Mouse (Mus musculus) kidney, embryonic 14.5 days (tissue): Measurements from ENCODE around the gene Fhl3. TPM values are rescaled to one million over a fixed set of nuclear protein-coding genes. Genes with fewer than 3 reads are reported as not detected.

ENCODE experiments used
- ATAC-seq: fragments of 200-750 bp; cut with Nextera tagmentation; 2 replicates; pipeline ENCODE4 v1.8.0; 2017; ENCODE audit warnings: moderate number of reproducible peaks, mild to moderate bottlenecking, moderate TSS enrichment, moderate library complexity; ENCODE audit not compliant: low FRiP score, low TSS enrichment
- H3K27ac ChIP-seq: fragments of 300-500 bp; sonication (generic); 2 replicates; pipeline ENCODE4 v1.5.1; 2014; ENCODE audit warnings: low read depth, mild to moderate bottlenecking, low read length, moderate library complexity, mixed read lengths
- H3K27me3 ChIP-seq: fragments of 300-500 bp; sonication (generic); 2 replicates; pipeline ENCODE4 v1.6.1; 2014; ENCODE audit warnings: mild to moderate bottlenecking, low read length; ENCODE audit not compliant: control insufficient read depth, insufficient read depth
- H3K36me3 ChIP-seq: fragments of 300-500 bp; sonication (generic); 2 replicates; pipeline ENCODE4 v1.6.1; 2014; ENCODE audit warnings: low read length, mixed read lengths; ENCODE audit not compliant: control insufficient read depth, insufficient read depth
- H3K4me1 ChIP-seq: fragments of 300-500 bp; sonication (generic); 2 replicates; pipeline ENCODE4 v1.6.1; 2014; ENCODE audit warnings: low read length, mixed read lengths; ENCODE audit not compliant: control insufficient read depth, insufficient read depth
- H3K4me2 ChIP-seq: fragments of 300-500 bp; sonication (generic); replicated peaks from 2 replicates; pipeline ENCODE4 v1.6.1; 2014; ENCODE audit warnings: low read depth, mild to moderate bottlenecking, low read length
- H3K4me3 ChIP-seq: fragments of 300-500 bp; sonication (generic); 2 replicates; pipeline ENCODE4 v1.5.1; 2014; ENCODE audit warnings: mild to moderate bottlenecking, low read length
- H3K9ac ChIP-seq: fragments of 300-500 bp; sonication (generic); 2 replicates; pipeline ENCODE4 v1.6.1; 2014; ENCODE audit warnings: low read depth, mild to moderate bottlenecking, low read length, moderate library complexity
- H3K9me3 ChIP-seq: fragments of 300-500 bp; sonication (generic); 2 replicates; pipeline ENCODE4 v1.6.1; 2016; ENCODE audit warnings: low read length; ENCODE audit not compliant: control insufficient read depth
- WGBS: fragments of 180-500 bp; shearing (Covaris S2); extraction: QIAGEN DNeasy Blood & Tissue Kit; methylation state at CpG from one replicate; pipeline ENCODE4 v1.1.7; 2014; 5-methylcytosine and 5-hydroxymethylcytosine counted together
- polyA plus RNA-seq: library from polyadenylated mRNA; unstranded; fragments of >200 nt; fragmentation: Nextera tagmentation; extraction: Ambion mirVana; gene quantifications from 2 replicates; pipeline ENCODE4 v1.2.1, GENCODE M21; 2014

Gene Fhl3
- polyA plus RNA-seq, 1 experiment from 2014 or later, result 9.5 TPM

DNA sequence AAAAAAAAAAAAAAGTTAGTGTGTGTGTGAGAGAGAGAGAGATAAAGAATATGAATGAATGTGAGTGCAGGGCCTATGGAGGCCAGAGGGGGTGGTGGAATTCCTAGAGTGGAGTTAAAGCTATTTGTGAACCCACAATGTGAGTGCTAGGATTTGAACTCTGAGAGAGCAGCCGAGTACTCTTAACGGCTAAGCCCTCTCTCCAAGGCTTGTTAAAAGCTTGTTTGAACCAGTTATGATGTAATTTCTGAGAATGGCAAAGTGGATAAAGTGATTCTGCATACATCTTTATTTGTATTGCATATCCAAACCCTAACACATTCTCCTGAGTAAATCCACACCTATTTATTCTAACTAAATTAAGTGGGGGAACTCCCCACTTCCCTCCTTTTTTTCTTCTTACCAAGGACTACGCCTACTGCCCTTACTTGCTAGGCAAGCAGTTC, 8.1 kb upstream of the Fhl3 start:
- Histone ChIP-seq H3K27ac (no peak overlapping the region), H3K9me3 (no peaks in the 10 kb centered on the region), H3K9ac (peak overlapping the region; percentile 94), H3K4me1 (peaks cover 12% of the 10 kb centered on the region), H3K36me3 (peaks cover 3% of the 10 kb centered on the region; the same call in 1 of the 2 replicates), H3K27me3 (no peaks in the 10 kb centered on the region), H3K4me2 (peak overlapping the region; percentile 76), H3K4me3 (peak overlapping the region; percentile 96)
- no peak for ATAC-seq
- WGBS, result 81% methylated on average over 3 of the region's 3 CpGs

DNA sequence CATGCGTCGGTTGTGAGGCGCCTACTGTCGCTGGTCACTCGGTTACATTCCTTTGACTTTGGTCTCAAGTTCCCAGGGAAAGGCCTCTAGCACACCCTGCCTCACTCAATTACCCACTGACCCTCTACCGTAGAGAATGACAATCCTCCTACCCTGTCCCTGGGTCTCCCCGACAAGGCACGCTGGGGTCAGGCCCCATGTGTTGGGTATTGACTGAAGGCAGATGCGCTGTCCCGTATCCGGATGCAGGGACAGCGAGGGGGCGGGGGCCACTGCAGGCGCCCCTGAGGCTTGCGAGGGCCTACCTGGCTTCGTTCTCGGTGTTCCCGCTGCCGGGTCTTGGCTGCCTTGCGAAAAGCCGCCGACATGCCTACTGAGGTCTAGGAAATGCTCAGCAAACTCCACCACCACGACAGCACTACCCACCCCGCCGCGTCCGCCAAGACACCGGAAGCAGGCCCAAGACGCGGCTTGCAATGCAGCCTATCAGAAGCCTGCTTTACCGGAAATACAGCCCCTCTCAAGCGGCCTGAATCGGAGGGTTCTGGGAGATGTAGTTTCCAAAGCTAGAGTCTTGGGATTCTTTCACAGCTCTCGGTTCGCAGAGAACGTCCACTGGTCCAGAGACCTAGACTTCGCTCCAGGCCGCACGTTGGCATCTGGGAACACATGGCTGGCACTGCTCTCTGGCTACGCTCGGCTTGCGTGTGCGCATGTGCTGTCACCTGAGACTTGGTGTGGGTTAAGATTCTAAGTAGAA, 7.2 kb upstream of the Fhl3 start, which contains the start of gene Utp11:
TSS of gene Utp11 (minus strand) at position 466 of the 760 bp plus-strand sequence.
- Histone ChIP-seq H3K9ac (peak within 1 kb of the TSS; percentile 94), H3K36me3 (no peaks in the 10 kb centered on the region; the same call in 1 of the 2 replicates), H3K4me3 (peak within 1 kb of the TSS; percentile 96), H3K4me2 (peak within 1 kb of the TSS; percentile 76), H3K4me1 (peaks cover 12% of the 10 kb centered on the region), H3K27me3 (no peaks in the 10 kb centered on the region), H3K9me3 (no peaks in the 10 kb centered on the region), H3K27ac (no peak within 1 kb of the TSS)
- WGBS, result under 1% methylated on average over 43 of the region's 43 CpGs
- peak; percentile 95 for ATAC-seq

GRCm38 (mm10) chr4:124694572-124694971, 5.9 kb upstream of the Fhl3 start:
- Histone ChIP-seq H3K9me3 (no peaks in the 10 kb centered on the region), H3K4me3 (no peak overlapping the region), H3K27me3 (no peaks in the 10 kb centered on the region), H3K4me1 (peaks cover 13% of the 10 kb centered on the region), H3K4me2 (no peak overlapping the region), H3K27ac (no peak overlapping the region), H3K36me3 (no peaks in the 10 kb centered on the region), H3K9ac (no peak overlapping the region)
- no peak for ATAC-seq
- WGBS, result 34% methylated on average over 2 of the region's 2 CpGs

- no peaks in the 10 kb centered on the region for H3K27me3 ChIP-seq
- H3K4me1 ChIP-seq, result peaks cover 19% of the 10 kb centered on the region
- 0 out of 2 replicates have a peak overlapping the region, but pooled peaks have one; percentile 10 for H3K4me3 ChIP-seq
- no peaks in the 10 kb centered on the region for H3K36me3 ChIP-seq
- 8% methylated on average over 18 of the region's 18 CpGs for WGBS
- H3K27ac ChIP-seq, result no peak overlapping the region
- ATAC-seq, result no peak
- 0 out of 2 replicates have a peak overlapping the region, but pooled peaks have one; percentile 15 for H3K4me2 ChIP-seq
- no peaks in the 10 kb centered on the region for H3K9me3 ChIP-seq
- no peak overlapping the region for H3K9ac ChIP-seq
Measured at GRCm38 (mm10) chr4:124695786-124696516, 4.5 kb upstream of the Fhl3 start.

- Histone ChIP-seq H3K4me1 (peaks cover 38% of the 10 kb centered on the region), H3K9me3 (no peaks in the 10 kb centered on the region)
- peak; percentile 0; the same call in 1 of the 2 replicates for ATAC-seq
Measured at GRCm38 (mm10) chr4:124699791-124700190, 710 bp upstream of the Fhl3 start.

DNA sequence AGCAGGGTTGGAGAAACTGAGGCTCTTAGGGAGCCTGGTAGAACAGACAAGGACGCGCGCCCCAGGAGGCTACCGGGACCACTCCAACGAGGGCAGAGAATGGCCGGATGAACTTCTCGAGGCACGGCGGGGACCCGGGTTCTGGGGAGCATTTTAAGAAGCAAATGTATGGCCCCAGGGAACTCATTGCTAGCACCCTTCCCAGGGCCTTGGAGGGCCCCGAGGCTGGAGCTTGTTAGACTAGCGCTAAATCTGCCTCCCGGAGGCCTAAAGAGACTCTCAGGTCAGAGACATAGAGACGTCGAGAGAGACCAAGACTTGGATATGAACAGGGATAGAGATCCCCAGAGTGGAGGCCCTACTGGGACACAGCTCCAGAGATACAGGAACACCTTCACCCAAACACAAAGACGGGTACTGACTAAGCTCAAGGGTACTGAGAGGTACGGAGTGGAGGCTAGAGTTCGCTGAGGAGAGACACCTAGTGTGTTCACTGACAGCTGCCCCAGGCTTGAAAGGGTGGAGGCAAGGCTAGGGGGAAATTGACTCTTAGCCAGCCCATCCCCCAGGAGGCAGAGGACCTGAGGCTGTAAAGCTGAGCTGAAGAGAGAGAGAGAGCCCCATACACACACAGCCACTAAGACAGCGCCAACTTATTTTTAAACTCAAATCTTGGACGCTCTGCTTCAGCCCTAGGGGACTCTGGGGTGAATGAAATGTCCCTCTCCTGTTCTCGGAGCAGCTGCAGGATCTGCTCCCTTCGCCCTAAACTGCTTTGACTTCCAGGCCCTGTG, 748 bp downstream of the Fhl3 start:
- WGBS, result 3% methylated on average over 18 of the region's 22 CpGs
- H3K4me1 ChIP-seq, result peaks cover 45% of the 10 kb centered on the region
- no peaks in the 10 kb centered on the region for H3K9me3 ChIP-seq
- H3K4me3 ChIP-seq, result peak overlapping the region; percentile 82
- H3K36me3 ChIP-seq, result peaks cover 4% of the 10 kb centered on the region; the same call in 1 of the 2 replicates
- H3K27me3 ChIP-seq, result no peaks in the 10 kb centered on the region
- ATAC-seq, result peak; percentile 11; the same call in 1 of the 2 replicates
- H3K9ac ChIP-seq, result peak overlapping the region; percentile 85
- H3K4me2 ChIP-seq, result peak overlapping the region; percentile 92
- H3K27ac ChIP-seq, result peak overlapping the region; percentile 83

More at GRCm38 (mm10) chr4:124699791-124700190, 710 bp upstream of the Fhl3 start:
- no peak overlapping the region for H3K27ac ChIP-seq
- no peaks in the 10 kb centered on the region for H3K36me3 ChIP-seq
- H3K9ac ChIP-seq, result peak overlapping the region; percentile 85; the same call in 1 of the 2 replicates
- H3K27me3 ChIP-seq, result no peaks in the 10 kb centered on the region
- H3K4me2 ChIP-seq, result peak overlapping the region; percentile 92
- H3K4me3 ChIP-seq, result peak overlapping the region; percentile 82
- WGBS, result 11% methylated on average over 6 of the region's 6 CpGs

DNA sequence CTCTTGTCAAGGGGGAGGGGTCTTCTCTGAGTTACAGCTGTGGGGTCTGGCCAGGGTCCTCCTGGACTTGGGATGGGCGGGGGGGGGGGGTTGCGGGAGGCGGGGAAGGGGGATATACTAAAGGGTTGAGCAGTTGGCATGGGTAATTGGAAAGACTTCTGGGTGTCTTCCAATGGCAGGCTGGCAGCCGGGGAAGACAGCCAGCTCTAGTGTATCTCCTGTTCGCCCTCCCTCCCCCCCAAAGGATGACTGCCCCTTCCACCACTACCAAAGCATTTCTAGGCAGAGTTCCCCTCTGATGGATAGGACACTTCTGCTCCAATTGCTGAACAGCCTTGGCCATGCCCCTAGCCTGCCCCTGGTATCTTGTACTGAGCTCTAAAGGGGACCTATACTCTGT, 1.4 kb downstream of the Fhl3 start:
- no peaks in the 10 kb centered on the region for H3K27me3 ChIP-seq
- H3K27ac ChIP-seq, result peak overlapping the region; percentile 83; the same call in 1 of the 2 replicates
- H3K4me3 ChIP-seq, result peak overlapping the region; percentile 82
- ATAC-seq, result no peak
- H3K4me2 ChIP-seq, result peak overlapping the region; percentile 92
- H3K4me1 ChIP-seq, result peaks cover 44% of the 10 kb centered on the region
- WGBS, result 32% methylated on average over 5 of the region's 5 CpGs
- peak overlapping the region; percentile 85; the same call in 1 of the 2 replicates for H3K9ac ChIP-seq
- peaks cover 4% of the 10 kb centered on the region; the same call in 1 of the 2 replicates for H3K36me3 ChIP-seq
- H3K9me3 ChIP-seq, result no peaks in the 10 kb centered on the region

DNA sequence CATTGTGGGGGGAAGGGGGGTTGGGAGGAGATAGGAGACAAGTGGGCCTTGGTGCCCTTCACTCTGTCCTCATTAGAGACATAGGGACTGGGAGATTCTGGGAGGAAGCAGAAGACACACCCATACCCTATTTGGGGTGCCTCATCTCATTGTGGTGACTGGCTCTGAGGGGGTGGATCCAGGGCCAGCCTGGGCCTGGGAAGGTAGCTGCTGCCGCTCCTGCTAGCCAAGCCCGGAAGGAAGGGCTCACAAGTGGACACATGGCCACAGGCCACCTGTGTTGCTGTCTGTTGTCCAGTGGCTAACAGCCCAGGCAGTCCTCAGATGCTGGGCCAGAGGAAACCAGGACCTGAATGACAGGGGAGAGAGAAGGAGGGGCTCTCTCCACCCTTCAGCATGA, 2.9 kb downstream of the Fhl3 start:
- no peak overlapping the region; the same call in 1 of the 2 replicates for H3K4me3 ChIP-seq
- H3K27ac ChIP-seq, result peak overlapping the region; percentile 96
- H3K9ac ChIP-seq, result no peak overlapping the region

More for the DNA sequence above, 2.9 kb downstream of the Fhl3 start:
- Histone ChIP-seq H3K27me3 (no peaks in the 10 kb centered on the region), H3K4me1 (peaks cover 44% of the 10 kb centered on the region), H3K36me3 (peaks cover 4% of the 10 kb centered on the region; the same call in 1 of the 2 replicates), H3K9me3 (no peaks in the 10 kb centered on the region), H3K4me2 (peak overlapping the region; percentile 35)
- WGBS, result 28% methylated on average over 2 of the region's 2 CpGs
- no peak for ATAC-seq
